Mouse (Mus musculus): ENCODE data around the gene Trmo. TPM values are rescaled to one million over a fixed set of nuclear protein-coding genes. Genes with fewer than 3 reads are reported as not detected.

Trmo gene
- polyA plus RNA-seq, 1 experiment from 2014 or later: 11.1 TPM

- Histone ChIP-seq H3K9me3 (replicated peaks; ENCODE audit: control insufficient read depth, low read length) (no peaks in the 10 kb centered on the region), H3K4me3 (ENCODE audit: low read length) (no peak overlapping the region), H3K4me2 (ENCODE audit: low read depth, low read length) (no peak overlapping the region), H3K4me1 (ENCODE audit: control insufficient read depth, insufficient read depth, low read length) (no peaks in the 10 kb centered on the region), H3K36me3 (ENCODE audit: control insufficient read depth, insufficient read depth) (no peaks in the 10 kb centered on the region), H3K27ac (ENCODE audit: low read length) (no peak overlapping the region), H3K9ac (ENCODE audit: low read length) (no peak overlapping the region), H3K27me3 (ENCODE audit: control insufficient read depth, insufficient read depth, low read length) (peaks cover 91% of the 10 kb centered on the region)
- 22% methylated on average over 3 of the region's 3 CpGs for WGBS
- no peak for ATAC-seq (replicated peaks; ENCODE audit: extremely low read depth, insufficient read depth, low FRiP score)
Measured at GRCm38 (mm10) chr4:46345773-46346100, 43.5 kb downstream of the Trmo start.

DNA sequence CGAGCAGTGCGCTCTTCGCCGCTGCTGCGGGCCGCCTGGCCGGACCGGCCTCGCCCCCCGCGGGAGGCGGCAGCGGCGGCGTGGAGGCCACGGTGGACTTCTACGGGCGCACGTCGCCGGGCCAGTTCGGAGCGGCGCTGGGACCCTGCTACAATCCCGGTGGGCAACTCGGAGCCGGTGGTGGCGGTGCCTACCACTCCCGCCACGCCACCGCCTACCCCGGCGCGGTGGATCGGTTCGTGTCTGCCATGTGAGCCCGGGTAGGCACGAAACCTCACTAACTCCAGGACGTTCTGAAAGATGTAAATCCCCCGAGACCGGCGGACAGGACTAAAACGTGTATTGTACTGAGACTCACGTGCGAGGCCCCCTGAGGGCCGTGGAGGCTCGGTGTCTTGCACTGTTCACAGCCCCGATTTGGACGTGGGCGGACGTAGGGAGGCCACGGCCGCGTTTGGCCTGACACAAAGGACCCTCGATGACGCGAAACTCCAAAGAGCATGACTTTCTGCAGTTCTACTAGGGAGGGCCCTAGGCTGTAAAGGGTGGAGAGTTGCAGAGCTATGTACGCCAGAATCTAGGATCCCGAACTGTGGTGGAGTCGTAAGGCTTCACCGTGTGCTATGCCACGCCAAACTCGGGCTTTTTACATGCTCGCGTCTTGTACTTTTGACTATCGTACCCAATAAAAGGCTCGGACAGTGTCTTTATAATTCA is 44.0 kb downstream of the Trmo start:
- WGBS: 4% methylated on average over 66 of the region's 67 CpGs
- no peaks in the 10 kb centered on the region for H3K9me3 ChIP-seq (replicated peaks; ENCODE audit: control insufficient read depth, low read length)
- H3K27ac ChIP-seq (ENCODE audit: low read length): no peak overlapping the region
- no peaks in the 10 kb centered on the region for H3K36me3 ChIP-seq (ENCODE audit: control insufficient read depth, insufficient read depth)
- no peak overlapping the region for H3K9ac ChIP-seq (ENCODE audit: low read length)
- H3K4me3 ChIP-seq (ENCODE audit: low read length): peak overlapping the region; percentile 50
- ATAC-seq (replicated peaks; ENCODE audit: extremely low read depth, insufficient read depth, low FRiP score): no peak
- peak overlapping the region; percentile 61 for H3K4me2 ChIP-seq (ENCODE audit: low read depth, low read length)
- peaks cover 91% of the 10 kb centered on the region for H3K27me3 ChIP-seq (ENCODE audit: control insufficient read depth, insufficient read depth, low read length)
- H3K4me1 ChIP-seq (ENCODE audit: control insufficient read depth, insufficient read depth, low read length): no peaks in the 10 kb centered on the region

DNA sequence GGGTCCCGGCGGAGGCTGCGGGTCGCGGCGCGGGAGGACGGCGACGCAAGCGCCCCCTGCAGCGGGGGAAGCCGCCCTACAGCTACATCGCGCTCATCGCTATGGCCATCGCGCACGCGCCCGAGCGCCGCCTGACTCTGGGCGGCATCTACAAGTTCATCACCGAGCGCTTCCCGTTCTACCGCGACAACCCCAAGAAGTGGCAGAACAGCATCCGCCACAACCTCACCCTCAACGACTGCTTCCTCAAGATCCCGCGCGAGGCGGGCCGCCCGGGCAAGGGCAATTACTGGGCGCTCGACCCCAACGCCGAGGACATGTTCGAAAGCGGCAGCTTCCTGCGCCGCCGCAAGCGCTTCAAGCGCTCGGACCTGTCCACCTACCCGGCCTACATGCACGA is 44.9 kb downstream of the Trmo start:
- H3K27ac ChIP-seq (ENCODE audit: low read length): no peak overlapping the region
- WGBS: under 1% methylated on average over 51 of the region's 51 CpGs
- H3K4me2 ChIP-seq (ENCODE audit: low read depth, low read length): peak overlapping the region; percentile 61
- H3K9ac ChIP-seq (ENCODE audit: low read length): no peak overlapping the region
- ATAC-seq (replicated peaks; ENCODE audit: extremely low read depth, insufficient read depth, low FRiP score): no peak; the same call in 1 of the 2 replicates
- no peaks in the 10 kb centered on the region for H3K36me3 ChIP-seq (ENCODE audit: control insufficient read depth, insufficient read depth)
- peak overlapping the region; percentile 50 for H3K4me3 ChIP-seq (ENCODE audit: low read length)
- no peaks in the 10 kb centered on the region for H3K9me3 ChIP-seq (replicated peaks; ENCODE audit: control insufficient read depth, low read length)
- peaks cover 91% of the 10 kb centered on the region for H3K27me3 ChIP-seq (ENCODE audit: control insufficient read depth, insufficient read depth, low read length)
- H3K4me1 ChIP-seq (ENCODE audit: control insufficient read depth, insufficient read depth, low read length): no peaks in the 10 kb centered on the region

DNA sequence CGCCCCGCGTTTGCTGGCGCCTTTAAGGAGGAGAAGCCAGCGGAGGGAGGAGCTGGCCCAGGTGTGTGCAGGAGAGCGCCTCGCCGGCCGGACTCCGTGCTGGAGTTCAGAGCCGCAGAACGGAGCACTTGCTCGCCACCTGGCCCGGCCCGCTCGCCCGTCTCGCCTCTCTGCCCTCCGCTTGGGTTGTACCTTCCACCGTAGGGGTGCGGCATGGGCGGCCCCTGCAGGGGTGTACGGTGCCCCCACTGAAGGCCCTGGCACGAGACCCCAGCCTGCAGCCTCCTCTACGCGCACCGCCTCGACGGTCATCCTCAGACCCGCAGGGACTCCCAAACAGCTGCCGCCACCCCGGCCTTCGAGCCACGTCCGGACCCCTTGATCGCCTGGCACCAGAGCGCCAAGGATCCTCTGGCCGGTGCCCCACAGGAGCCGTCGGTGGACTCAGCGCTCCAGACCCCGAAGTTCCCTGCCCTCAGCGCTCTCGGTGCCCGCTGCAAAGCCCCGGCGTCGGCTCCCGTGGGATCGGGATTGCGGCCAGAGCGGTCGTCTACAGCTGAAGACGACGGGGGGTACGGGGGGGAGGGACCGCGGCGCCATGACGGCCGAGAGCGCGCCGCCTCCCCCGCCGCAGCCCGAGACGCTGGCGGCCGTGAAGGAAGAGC is 45.5 kb downstream of the Trmo start, which contains the start of gene Foxe1:
Gene Foxe1 (plus strand): TSS at position 14 of the 665 bp plus-strand sequence.
- peak within 1 kb of the TSS; percentile 61 for H3K4me2 ChIP-seq (ENCODE audit: low read depth, low read length)
- H3K4me3 ChIP-seq (ENCODE audit: low read length): peak within 1 kb of the TSS; percentile 50
- WGBS: 1% methylated on average over 58 of the region's 70 CpGs
- no peaks in the 10 kb centered on the region for H3K36me3 ChIP-seq (ENCODE audit: control insufficient read depth, insufficient read depth)
- ATAC-seq (replicated peaks; ENCODE audit: extremely low read depth, insufficient read depth, low FRiP score): no peak
- no peak within 1 kb of the TSS for H3K27ac ChIP-seq (ENCODE audit: low read length)
- no peak within 1 kb of the TSS for H3K9ac ChIP-seq (ENCODE audit: low read length)
- H3K4me1 ChIP-seq (ENCODE audit: control insufficient read depth, insufficient read depth, low read length): no peaks in the 10 kb centered on the region
- H3K9me3 ChIP-seq (replicated peaks; ENCODE audit: control insufficient read depth, low read length): no peaks in the 10 kb centered on the region
- H3K27me3 ChIP-seq (ENCODE audit: control insufficient read depth, insufficient read depth, low read length): peaks cover 88% of the 10 kb centered on the region

DNA sequence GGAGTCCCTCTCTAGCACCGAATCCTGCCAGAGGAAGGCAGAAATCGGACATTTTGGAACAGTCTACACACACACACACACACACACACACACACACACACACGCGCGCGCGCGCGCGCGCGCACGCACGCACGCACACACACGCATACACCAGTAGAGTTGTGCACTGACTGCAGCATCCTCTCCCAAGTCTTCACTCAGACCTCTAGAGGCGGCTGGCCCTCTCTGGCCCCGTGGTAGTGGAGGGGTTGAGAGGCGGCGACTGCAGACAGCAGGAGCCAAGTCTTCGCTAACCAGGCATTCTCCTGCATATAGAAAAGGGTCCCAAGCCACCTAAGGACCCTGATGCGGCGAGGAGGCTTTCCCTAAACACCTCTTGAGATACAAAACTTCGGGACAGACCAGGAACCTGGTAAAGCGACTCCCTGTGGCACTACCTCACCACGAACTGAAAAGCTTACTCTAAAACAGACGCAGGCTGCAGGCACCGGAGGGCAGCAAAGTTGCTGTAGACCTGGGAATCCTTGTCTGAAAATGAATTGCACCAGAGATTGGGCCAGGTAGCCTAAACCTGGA is 46.4 kb downstream of the Trmo start:
- Histone ChIP-seq H3K36me3 (ENCODE audit: control insufficient read depth, insufficient read depth) (no peaks in the 10 kb centered on the region), H3K27me3 (ENCODE audit: control insufficient read depth, insufficient read depth, low read length) (peaks cover 88% of the 10 kb centered on the region), H3K27ac (ENCODE audit: low read length) (no peak overlapping the region), H3K9me3 (replicated peaks; ENCODE audit: control insufficient read depth, low read length) (no peaks in the 10 kb centered on the region), H3K4me3 (ENCODE audit: low read length) (peak overlapping the region; percentile 11; the same call in 1 of the 2 replicates), H3K9ac (ENCODE audit: low read length) (no peak overlapping the region), H3K4me2 (ENCODE audit: low read depth, low read length) (peak overlapping the region; percentile 20), H3K4me1 (ENCODE audit: control insufficient read depth, insufficient read depth, low read length) (peaks cover 3% of the 10 kb centered on the region; the same call in 1 of the 2 replicates)
- ATAC-seq (replicated peaks; ENCODE audit: extremely low read depth, insufficient read depth, low FRiP score): no peak
- under 1% methylated on average over 28 of the region's 28 CpGs for WGBS

DNA sequence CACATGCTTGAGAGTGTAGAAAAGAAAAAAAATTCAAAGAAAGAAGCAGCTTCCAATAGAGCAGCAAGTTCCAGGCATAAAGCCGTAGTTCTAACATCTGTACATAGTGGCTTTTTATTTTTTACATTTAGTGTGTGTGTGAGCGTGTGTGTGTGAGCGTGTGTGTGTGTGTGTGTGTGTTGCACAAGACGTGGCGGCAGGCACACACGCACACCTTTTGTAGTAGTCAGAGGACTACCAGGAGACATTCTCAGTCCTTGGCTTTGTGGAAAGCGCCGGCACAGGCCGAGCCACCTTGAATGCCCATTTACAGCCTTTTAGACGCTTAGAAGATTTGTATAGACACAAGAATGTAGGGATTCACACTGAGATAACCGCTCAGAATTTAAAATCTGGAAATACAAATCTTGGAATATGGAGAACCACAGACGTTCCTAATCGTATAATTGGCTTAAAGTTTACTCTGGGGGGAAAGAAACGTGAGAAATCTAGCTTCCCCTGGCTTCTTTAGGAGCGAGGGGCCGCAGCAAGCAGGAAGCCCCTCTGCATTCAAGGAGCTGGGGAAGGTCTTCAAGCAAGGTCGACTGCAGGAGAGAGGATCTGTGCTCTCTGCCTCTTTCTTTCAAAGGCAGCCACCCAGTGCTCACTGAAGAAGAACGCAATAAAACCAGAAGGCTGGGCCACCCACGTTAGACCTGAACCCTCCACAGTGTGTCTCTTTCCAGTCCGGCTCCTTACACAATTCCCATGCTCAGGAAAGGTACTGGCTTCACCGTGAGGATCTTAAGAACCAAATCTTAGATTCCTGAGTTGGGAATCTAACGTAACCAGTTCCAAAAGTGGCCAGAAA is 47.2 kb downstream of the Trmo start:
- Histone ChIP-seq H3K36me3 (ENCODE audit: control insufficient read depth, insufficient read depth) (no peaks in the 10 kb centered on the region), H3K9me3 (replicated peaks; ENCODE audit: control insufficient read depth, low read length) (no peaks in the 10 kb centered on the region), H3K9ac (ENCODE audit: low read length) (no peak overlapping the region), H3K27me3 (ENCODE audit: control insufficient read depth, insufficient read depth, low read length) (peaks cover 85% of the 10 kb centered on the region), H3K4me2 (ENCODE audit: low read depth, low read length) (0 out of 2 replicates have a peak overlapping the region, but pooled peaks have one; percentile 20), H3K4me3 (ENCODE audit: low read length) (no peak overlapping the region), H3K4me1 (ENCODE audit: control insufficient read depth, insufficient read depth, low read length) (peaks cover 3% of the 10 kb centered on the region; the same call in 1 of the 2 replicates), H3K27ac (ENCODE audit: low read length) (no peak overlapping the region)
- no peak for ATAC-seq (replicated peaks; ENCODE audit: extremely low read depth, insufficient read depth, low FRiP score)
- WGBS: 18% methylated on average over 22 of the region's 22 CpGs

- no peaks in the 10 kb centered on the region for H3K9me3 ChIP-seq (replicated peaks; ENCODE audit: control insufficient read depth, low read length)
- H3K4me3 ChIP-seq (ENCODE audit: low read length): no peak overlapping the region; the same call in 1 of the 2 replicates
- H3K9ac ChIP-seq (ENCODE audit: low read length): no peak overlapping the region
- H3K27ac ChIP-seq (ENCODE audit: low read length): no peak overlapping the region
- H3K4me1 ChIP-seq (ENCODE audit: control insufficient read depth, insufficient read depth, low read length): peaks cover 3% of the 10 kb centered on the region; the same call in 1 of the 2 replicates
- no peaks in the 10 kb centered on the region for H3K36me3 ChIP-seq (ENCODE audit: control insufficient read depth, insufficient read depth)
- ATAC-seq (replicated peaks; ENCODE audit: extremely low read depth, insufficient read depth, low FRiP score): no peak
- peaks cover 69% of the 10 kb centered on the region for H3K27me3 ChIP-seq (ENCODE audit: control insufficient read depth, insufficient read depth, low read length)
- 2% methylated on average over 26 of the region's 26 CpGs for WGBS
- H3K4me2 ChIP-seq (ENCODE audit: low read depth, low read length): no peak overlapping the region
Measured at GRCm38 (mm10) chr4:46339584-46339983, 49.7 kb downstream of the Trmo start.

- H3K9me3 ChIP-seq (replicated peaks; ENCODE audit: control insufficient read depth, low read length): no peaks in the 10 kb centered on the region
- H3K4me2 ChIP-seq (ENCODE audit: low read depth, low read length): no peak overlapping the region
- ATAC-seq (replicated peaks; ENCODE audit: extremely low read depth, insufficient read depth, low FRiP score): no peak
- no peak overlapping the region for H3K4me3 ChIP-seq (ENCODE audit: low read length)
- 29% methylated on average over 10 of the region's 10 CpGs for WGBS
- no peaks in the 10 kb centered on the region for H3K36me3 ChIP-seq (ENCODE audit: control insufficient read depth, insufficient read depth)
- peaks cover 63% of the 10 kb centered on the region for H3K27me3 ChIP-seq (ENCODE audit: control insufficient read depth, insufficient read depth, low read length)
- H3K27ac ChIP-seq (ENCODE audit: low read length): no peak overlapping the region
- no peak overlapping the region for H3K9ac ChIP-seq (ENCODE audit: low read length)
- H3K4me1 ChIP-seq (ENCODE audit: control insufficient read depth, insufficient read depth, low read length): peaks cover 3% of the 10 kb centered on the region; the same call in 1 of the 2 replicates
Measured at GRCm38 (mm10) chr4:46339026-46339425, 50.2 kb downstream of the Trmo start.

Data from heart, embryonic 16.5 days (tissue).